Mouse (Mus musculus) T-helper 1 cell (primary cell): Measurements from ENCODE around the gene Ddx23.

Experiments used
- in situ Hi-C: fragments of 300-600 bp; cut with MboI, MseI; formaldehyde crosslinking; loops from one replicate; pipeline ENCODE4 v1.15.1; 2025; ENCODE audit warnings: high pct_unique_total_duplicates

Gene Ddx23

GRCm38 (mm10) chr15:98608784-98609250 lies 53.9 kb downstream of the Ddx23 start:
- in situ Hi-C loops, result no loop called here

DNA sequence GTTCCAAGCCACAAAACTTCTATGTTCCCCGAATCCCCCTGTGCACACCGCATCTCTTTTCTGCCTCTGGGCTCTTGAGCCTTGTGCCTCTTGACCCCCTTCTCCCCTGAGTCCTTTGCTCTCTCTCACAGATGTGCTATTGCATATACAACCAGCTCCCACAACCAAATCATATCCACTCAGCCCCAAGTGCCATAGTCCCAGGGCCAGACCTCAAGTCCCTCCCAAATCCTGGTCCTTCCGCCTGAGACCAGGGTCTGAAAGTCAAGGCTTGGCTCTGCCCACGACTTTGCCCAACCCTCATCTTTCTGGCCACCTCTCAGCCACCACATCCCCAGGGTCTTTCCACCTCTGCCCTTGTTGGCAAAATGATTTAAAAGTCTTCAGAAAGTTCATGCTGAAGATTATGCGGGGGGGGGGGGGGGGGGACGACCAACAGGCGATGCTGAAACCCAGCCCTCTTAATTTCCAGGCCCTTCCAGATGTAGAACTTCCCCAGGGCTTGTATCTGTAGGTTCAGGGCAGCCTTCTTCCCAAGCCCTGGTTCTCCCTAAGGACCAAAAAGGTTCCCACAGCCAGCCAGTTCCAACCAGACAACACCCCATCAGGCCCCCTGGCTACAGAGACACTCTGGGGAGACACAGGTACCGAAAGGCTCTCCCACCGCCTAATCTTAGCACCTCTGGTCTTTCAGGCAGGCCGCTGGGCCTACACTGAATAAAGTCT lies 54.5 kb downstream of the Ddx23 start:
- in situ Hi-C loops, result no loop called here

DNA sequence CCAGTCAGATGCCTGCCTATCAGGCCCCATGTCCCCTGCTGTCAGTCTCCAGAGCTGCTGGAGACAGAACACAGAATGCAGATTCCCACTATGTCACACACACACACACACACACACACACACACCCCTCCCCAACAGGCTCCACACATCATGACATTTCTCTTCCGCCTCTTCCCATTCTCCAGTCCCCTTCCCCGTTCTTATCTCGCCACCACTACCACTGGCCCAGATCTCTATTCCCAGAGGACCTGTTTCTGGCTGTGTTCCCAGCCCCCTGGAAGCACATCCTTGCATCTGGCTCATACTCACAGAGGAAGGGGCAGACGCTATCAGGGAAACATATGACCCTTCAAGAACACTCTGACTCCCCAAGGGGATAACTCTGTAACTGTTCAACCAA lies 55.1 kb downstream of the Ddx23 start:
- in situ Hi-C loops, result no loop called here

DNA sequence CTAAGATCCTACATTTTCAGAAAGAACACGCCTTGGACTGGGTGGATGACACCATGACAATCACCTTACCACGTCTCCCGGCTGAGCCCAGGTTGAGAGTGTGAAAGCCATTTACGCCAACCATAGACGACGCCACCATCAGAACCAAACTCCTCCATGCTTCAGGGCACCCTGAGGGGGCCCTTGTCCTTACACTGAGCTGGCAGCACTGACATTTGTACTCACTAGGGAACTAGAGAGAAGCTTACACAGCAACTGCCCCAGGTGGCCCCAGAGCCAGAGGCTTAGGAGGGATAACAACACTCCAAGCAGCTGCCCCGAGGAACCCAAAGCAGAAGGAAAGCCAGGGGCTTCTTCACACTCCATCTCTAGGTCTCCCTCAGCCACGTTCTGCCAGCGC lies 56.0 kb downstream of the Ddx23 start:
- in situ Hi-C loops, result no loop called here

DNA sequence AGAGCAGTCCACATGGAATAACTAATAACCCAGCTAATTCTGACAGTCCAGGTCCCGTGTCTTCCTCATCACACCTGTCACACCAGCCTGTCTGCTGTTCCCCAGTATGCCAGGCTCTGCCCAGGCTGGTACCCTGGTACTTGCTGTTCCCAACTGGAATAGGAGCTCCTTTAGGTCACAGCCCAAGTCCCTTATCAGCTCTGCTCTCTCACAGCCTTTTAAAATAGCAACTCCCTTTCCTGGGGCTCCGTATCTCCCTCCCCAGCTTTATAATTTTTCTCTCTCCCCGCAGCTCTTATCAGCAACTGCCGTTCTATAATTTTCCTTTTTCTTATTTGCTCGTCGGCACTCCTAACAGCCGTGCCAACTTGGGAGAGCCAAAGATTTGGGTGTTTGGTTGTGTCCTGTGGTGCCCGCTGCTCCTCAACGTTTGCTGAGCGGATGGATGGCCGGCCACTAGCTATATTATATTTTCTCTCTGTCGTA lies 56.6 kb downstream of the Ddx23 start:
- in situ Hi-C loops, result no loop called here

- in situ Hi-C loops, result no loop called here
These were observed 58.6 kb downstream of the Ddx23 start for GRCm38 (mm10) chr15:98604041-98604575.

DNA sequence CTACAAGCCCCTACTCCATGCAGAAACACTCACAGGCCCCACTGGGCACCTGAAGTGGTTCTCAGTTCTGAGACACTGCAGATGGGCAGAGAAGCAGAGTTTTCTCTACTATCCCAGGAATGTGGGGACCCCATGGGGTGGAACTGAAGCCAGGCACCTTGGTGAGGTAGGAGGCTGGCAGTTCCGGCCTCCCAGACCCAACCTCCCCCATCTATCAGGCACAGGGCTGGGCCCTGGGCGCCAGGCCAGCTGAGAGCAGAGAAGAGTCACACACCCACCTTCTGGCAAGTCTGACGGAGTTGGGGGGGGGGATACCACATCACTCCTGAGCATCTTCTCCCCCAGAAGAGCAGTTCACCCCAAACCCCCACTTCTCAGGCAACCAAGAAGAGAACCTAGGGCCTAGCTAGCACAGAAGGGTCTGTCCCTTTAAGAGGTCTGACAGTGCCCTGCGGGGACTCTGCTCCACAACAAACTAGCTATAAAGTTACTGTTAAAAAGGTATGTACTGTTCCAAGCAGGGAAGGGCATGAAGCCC lies 59.7 kb downstream of the Ddx23 start:
- in situ Hi-C loops, result no loop called here

- in situ Hi-C loops, result no loop called here
These were observed 60.4 kb downstream of the Ddx23 start for GRCm38 (mm10) chr15:98602191-98602881.

GRCm38 (mm10) chr15:98601832-98602190 lies 60.9 kb downstream of the Ddx23 start:
- in situ Hi-C loops, result no loop called here

DNA sequence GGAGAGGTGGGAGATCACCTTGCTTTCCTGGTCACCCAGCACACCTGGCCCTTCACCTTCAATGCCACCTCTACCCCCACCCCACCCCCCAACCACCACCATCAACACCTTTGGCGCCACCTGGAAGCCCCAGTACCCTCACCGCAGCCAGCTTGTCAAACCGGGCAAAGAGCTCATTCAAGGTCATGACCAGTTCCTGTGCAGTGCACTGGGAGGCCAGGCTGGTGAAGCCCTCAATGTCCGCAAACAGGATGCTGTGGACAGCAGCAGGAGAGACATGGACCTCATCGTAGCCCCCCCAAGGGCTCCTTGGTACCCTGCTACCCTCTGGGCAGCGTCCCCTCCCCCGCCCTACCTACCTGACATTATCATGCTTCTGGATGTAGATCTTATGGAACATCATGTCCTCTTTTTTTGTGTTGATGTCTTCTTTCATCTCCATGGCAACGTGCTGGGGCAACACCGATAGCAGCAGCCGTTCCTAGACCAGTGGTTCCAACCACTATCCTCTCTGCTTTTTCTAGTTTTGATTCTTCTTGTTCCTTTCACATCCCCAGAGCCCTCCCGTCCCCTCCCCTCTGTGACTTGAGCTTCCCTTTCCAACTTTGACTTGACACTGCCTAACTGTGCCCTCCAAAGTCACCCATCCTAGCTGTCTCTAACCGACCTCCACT lies 62.5 kb downstream of the Ddx23 start:
- in situ Hi-C loops, result no loop called here

DNA sequence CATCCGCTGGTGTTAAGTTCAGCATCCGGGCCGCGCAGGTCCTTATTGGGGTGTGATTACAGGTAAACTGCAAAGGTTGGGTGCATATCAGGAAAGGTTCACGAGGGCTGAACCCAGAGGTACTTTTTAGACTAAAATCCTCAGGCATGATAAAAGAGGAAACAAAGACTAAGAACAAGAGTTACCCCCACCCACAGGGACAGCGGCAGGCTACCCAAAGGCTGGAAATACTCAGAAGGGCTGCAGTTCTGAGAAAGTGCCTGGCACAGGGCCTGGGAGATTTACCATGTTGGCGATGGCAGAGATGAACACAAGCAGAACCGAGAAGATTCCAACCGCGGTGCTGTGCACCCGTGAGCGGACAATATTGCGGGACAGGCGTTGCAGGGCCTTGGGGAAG lies 66.1 kb downstream of the Ddx23 start:
- in situ Hi-C loops, result no loop called here
